Mouse (Mus musculus) telencephalon, adult 2 months (tissue): ENCODE results near the gene Cpm.
A peak's percentile ranks its signal among the peaks of the same experiment; 100 is the strongest.

Source experiments
- DNase-seq: peaks from one replicate; pipeline ENCODE4 v3.0.0-alpha.2; 2011; ENCODE audit warnings: low read depth, low spot score

Cpm gene

DNA sequence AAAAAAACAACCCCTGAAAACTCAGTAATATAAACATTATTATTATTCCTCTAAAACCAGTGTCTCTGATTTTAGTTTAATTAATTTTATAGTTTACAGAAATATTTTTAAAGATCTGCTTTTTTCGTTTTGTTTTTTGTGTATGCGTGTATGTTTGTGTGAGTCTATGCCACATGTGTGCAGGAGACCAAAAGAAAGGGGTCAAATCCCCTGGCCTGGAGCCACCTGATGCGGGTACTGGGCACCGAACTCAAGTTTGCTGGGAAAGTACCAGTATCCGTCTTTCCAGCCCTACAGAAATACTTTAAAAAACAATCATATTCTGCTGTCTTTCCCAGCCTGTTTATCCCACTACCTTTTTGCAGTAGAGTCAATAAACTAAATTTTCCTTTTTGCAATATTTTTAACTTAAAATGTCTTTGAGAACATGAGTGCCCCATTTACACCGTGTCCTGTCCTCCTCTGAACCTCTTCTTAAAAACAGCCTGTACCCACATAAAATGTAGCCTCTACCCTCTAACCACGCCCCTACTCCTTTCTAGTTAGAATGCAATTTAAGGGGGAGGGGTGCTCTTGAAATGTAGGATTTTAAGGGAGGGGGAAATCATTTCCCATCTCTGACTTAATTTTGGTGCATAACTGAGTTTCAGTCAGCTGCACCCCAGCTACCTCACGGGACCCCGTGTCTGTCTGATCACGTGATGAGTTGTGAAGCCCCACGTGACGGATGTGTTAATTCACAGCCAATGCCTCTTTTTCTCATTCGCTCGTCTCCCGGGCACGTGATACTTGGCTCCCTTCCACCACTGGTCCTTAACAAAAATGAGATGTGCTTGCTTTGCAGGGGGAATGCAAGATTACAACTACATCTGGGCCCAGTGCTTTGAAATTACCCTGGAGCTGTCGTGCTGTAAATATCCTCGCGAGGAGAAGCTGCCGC is 46.1 kb downstream of the Cpm start:
- DNase-seq = peak; percentile 91

DNA sequence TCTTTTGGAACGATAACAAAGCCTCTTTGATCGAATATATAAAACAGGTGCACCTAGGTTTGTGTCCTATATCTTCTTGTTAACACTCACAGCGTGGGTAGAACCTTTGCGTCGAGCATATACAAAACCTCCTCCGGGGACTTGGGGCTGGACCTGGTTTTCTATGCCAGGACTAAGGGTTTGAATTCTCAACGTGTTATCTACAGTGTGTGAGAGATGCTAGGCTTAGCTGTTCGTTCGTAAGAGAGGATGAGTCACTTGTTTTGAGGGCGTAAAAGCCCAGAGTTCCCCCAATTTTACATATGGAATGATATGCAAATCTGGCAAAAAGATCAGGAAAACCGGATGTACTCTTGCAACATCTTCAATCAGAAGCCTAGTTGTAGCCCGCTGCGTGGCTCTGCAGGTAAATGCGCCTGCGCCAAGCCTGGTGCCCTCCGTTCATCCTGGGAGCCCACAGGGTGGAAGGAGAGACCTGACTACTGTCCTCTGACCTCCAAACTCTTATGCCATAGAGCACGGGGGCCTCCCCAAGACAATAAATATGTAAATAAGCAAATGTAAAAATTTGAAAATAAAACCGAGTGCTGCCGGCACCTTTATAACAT is 46.8 kb downstream of the Cpm start:
- DNase-seq = peak; percentile 77

DNA sequence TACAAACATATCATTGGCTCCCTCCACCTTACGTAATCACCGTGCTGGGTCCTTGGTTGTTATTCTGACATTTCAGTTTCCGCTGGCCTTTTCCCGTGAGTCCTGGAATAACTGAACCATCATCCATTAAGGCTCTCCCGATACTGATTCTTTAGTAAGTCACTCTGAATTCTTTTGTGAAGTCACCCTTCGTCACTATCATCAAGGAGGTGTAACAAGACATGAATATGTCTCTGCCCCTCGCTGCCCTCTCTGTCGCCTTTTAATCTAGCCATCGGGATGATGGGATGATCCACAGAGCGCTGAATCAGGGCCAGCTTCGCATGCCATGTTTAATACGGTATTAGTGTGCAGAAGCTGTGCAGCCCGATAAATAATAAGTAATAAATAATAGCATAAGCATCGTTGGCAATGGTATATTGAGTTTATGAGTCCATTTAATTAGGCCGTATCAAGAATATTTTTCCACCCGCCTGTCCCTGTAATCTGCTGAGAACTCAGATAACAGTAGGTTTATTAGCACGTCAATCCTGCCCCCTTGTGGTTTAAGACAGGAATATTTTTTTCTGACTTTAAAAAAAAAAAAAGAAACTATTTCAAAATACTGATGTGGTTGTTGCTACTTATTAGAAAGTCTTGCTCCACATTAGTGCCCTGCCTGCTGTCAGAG is 47.5 kb downstream of the Cpm start:
- peak; percentile 51 for DNase-seq

DNA sequence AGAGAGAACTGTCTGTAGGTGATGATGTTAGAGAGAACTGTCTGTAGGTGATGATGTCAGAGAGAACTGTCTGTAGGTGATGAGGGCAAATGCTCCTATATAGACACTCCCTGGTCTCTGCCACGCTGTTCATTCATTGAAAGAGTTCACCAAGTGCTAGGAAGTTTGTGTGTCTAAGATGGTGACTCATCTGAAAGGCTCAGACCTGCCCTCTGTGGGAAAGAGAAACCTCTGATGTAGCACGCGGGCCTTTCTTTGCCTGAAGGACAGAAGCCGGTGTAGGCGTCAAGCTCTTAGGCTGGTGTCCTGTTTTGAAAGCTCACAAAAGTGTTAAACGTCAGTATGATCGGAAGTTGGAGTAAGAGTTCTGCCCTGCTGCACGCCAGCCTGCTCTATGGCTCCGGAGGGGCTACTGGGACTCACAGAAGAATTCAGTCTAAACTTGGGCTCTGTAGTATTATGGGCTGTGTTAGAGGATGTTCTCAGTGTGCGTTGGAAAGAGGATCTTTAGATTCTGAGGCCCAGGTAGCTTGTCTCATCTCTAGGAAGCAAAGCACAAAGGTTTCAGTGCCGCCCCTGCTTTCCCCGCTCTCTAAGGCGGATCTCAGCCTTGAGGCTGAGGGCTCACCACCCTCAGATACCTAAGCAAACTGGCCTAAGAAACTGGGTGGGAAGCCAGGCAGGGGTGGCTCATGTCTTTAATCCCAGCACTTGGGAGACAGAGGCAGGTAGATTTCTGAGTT is 48.4 kb downstream of the Cpm start:
- DNase-seq = no peak

GRCm38 (mm10) chr10:117678357-117678756 is 49.1 kb downstream of the Cpm start:
- DNase-seq = no peak

DNA sequence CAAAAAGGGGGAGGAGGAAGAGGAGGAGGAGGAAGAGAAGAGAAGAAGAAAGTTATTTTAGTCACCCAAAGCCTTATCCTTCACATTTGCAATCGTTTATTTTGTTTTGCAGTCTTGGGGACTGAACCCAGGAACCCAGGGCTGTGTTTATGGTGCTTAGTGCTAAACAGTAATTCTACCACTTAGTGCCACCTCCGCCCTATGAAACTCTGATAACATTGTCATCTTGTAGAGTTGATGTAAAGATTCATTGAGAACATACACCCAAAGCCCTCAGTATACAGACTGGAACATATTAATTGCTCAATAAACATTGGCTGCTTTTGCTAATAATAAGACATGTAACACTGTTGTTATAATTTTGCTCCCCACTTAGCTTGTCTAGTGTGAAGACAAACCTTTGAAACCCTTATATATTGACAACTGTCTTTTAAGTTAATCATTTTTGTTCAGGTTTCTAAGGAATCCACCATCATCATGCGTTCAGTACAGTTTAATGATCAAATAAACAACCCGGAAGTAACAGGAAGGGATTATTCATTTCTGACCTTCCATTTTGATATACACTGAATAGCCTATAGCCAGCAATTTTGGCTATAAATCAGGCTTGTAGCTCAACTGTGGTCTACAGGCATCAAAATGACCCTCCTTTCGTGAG is 49.9 kb downstream of the Cpm start:
- no peak for DNase-seq

DNA sequence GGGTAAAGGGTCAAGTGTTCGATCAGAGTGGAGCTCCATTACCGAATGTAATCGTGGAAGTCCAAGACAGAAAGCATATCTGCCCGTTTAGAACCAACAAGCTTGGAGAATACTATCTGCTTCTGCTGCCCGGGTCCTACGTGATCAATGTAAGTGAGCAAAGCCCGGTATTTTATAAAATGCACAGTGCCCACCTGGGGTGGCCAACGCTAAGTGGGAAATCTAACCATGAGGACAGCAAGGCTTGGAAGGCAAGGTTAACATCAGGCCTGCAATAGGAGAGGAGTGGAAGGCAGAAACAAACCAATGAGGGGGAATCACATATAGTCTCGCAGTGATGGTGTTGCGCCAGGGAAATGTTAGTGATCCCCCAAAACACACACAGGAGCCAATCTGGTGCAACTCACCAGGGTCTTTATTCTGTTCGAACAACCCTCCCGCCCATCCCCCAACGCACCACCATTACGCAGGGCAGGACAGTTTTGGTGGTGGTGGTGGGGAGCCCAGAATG is 50.7 kb downstream of the Cpm start:
- no peak for DNase-seq

- DNase-seq = no peak
Measured at GRCm38 (mm10) chr10:117680868-117681513, 51.7 kb downstream of the Cpm start.

- no peak for DNase-seq
Measured at GRCm38 (mm10) chr10:117681543-117681942, 52.2 kb downstream of the Cpm start.

GRCm38 (mm10) chr10:117681999-117682857 is 52.9 kb downstream of the Cpm start:
- DNase-seq = no peak

DNA sequence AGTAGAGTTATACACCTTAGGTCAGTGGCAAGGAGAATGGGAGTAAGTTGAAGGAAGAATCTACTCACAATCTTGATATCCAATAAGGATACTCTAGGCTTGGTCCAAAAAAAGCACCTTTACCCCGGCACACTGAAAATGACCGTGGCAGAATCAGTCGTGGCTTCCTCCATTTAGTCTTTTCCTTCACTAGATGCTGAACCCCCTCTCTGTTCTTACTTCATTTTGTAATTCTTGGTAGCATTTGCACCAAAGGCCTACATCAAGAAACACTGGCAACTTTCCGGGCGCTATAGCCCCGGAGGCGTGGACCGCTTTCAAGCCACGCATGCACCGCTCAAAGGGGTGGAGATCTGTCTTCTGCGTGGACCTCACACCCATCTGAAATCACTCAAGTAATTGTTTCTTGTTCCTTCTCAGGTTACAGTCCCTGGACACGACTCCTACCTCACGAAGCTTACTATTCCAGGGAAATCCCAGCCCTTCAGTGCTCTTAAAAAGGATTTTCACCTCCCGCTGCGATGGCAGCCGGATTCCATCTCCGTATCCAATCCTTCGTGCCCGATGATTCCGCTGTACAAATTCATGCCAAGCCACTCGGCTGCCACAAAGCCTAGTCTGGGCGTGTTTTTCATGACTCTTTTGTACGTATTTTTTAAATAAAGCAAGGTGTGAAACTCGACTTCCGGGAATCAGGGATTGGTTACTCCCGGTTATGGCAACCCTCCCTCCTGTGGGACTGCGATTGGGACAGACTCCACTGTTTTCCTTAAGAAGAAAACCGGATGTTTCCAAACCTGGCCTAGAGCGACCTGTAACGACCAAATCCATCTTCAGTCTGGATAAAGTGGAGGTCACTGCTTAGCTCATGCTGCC is 53.8 kb downstream of the Cpm start:
- DNase-seq = no peak

DNA sequence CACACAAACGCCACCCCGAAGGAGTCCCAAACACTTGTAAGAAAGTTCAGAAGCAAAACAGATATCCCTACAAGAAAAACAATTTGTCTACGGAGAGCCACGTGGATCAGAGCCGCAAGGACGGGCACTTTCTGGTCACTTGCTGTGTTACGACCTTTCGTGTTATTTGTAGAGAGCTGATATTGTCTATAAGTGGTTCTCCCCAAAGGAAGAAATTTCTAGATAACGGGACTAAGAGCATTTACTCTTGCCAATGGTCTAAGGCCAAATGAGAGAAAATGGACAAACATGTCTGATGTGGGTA is 54.4 kb downstream of the Cpm start:
- no peak for DNase-seq

- no peak for DNase-seq
Measured at GRCm38 (mm10) chr10:117684298-117685170, 55.2 kb downstream of the Cpm start.

- DNase-seq = no peak
Measured at GRCm38 (mm10) chr10:117685171-117685848, 56.0 kb downstream of the Cpm start.

DNA sequence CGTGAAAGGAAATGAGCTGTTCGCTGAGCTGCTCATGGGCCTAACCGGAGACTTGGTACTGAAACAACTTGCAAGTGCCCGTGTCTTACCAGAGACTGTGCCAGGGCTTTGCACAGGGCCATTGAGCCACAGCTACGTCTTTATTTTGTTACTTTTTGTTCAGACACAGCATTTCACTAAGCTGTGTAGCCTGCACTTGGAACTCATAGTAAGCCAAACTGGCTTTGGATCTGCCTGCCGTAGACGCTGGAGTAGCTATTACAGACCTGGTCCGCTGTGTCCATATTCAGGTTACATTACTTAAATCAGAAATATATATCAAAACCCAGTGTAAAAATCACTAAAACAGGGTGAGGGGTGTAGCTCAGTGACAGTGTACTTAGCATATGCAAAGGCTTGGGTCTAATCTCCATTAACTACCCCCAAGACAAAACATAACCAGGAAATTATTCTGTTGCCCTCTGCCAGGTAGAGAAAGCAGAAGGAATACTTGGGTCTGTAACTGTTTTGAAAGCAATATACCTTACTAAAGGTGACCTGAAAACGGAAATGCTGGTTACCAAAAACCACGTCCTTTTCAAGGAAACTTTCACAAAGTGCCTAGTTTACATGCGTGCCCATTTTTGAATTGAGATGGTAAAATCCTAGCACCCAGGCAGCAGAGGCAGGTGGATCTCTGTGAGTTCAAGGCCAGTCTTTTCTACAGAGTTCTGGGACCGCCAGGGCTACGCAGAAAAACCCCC is 56.7 kb downstream of the Cpm start:
- no peak for DNase-seq

GRCm38 (mm10) chr10:117687018-117687417 is 57.7 kb downstream of the Cpm start:
- no peak for DNase-seq

DNA sequence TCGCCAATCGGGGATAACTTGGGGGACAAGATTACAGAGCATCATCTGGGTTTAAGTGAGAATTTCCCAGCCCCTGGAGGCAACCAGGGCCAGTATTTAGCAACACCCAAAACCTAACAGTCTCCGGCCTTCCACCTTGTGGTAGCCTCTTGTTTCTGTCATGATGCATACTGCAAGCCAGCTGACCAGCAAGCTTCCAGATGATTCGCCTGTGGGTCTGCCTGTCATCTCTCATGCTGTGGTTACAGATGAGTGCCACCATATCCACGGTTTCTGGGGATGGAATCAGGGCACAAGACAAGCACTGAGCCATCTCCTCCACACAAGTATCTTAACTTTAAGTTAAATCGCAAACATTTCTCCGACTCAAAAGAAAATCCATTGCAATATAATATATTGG is 58.3 kb downstream of the Cpm start:
- no peak for DNase-seq
